Mouse (Mus musculus): ENCODE measurements around the gene 2310039H08Rik.

DNA sequence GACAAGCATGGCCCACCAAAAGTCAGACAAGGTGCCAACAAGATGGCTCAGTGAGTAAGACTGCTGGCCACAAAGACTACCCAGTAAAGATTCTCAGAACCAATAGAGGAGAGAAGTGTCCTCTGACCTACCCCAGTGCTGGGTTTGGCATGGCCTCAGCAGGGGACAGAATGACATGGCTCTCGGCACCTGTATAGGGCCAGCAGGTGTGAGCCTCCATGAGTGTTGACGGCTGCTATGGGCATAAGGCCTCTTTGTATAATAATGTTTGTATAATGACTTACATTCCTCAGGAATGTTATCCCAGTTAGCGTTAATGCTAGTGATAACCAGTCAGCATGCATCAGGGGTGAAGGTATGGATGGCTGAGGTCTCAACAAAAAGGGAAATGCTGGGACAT is 3.7 kb downstream of the 2310039H08Rik start:
- no peak for TF ChIP-seq MAX (IDR thresholded peaks at IDR 0.05; ENCODE audit: low read depth)
- TF ChIP-seq POLR2A (IDR thresholded peaks at IDR 0.05; ENCODE audit: insufficient read length, low read depth), result no peak
- no peak for TF ChIP-seq E2F4 (IDR thresholded peaks at IDR 0.05; ENCODE audit: insufficient read depth)
- TF ChIP-seq USF1 (IDR thresholded peaks at IDR 0.05; ENCODE audit: low read depth), result no peak
- no peak for TF ChIP-seq POLR2AphosphoS2 (IDR thresholded peaks at IDR 0.05; ENCODE audit: insufficient read length, low read depth)
- TF ChIP-seq MYOG (IDR thresholded peaks at IDR 0.05; ENCODE audit: control insufficient read depth in 1 of 3, insufficient read depth in 1 of 3, insufficient read length in 2 of 3, low read depth in 2 of 3), result no peak
- TF ChIP-seq MYOD1 (IDR thresholded peaks at IDR 0.05; ENCODE audit: control insufficient read depth in 1 of 3, insufficient read length in 2 of 3, low read depth in 2 of 3), result no peak
- TF ChIP-seq SRF (IDR thresholded peaks at IDR 0.05; ENCODE audit: control insufficient read depth, insufficient read length, low read depth), result no peak
